Mouse (Mus musculus) adrenal gland, postnatal 14 days (tissue): Measurements from ENCODE around the gene Nfkbie. TPM values are rescaled to one million over a fixed set of nuclear protein-coding genes. Genes with fewer than 3 reads are reported as not detected.

Source experiments
- DNase-seq: peaks from one replicate; pipeline ENCODE4 v3.0.0; 2021; ENCODE audit warnings: mixed read lengths
- total RNA-seq: library from RNA; stranded (reverse); gene quantifications from 2 replicates; pipeline ENCODE4 v1.2.3, GENCODE M21; 2021

Nfkbie gene
- total RNA-seq, 1 experiment from 2014 or later: 3.6 TPM

- peak; percentile 60 for DNase-seq
These were observed 25.5 kb downstream of the Nfkbie start for GRCm38 (mm10) chr17:45580958-45581477.

GRCm38 (mm10) chr17:45581567-45581983 is 26.1 kb downstream of the Nfkbie start:
- peak; percentile 84 for DNase-seq

DNA sequence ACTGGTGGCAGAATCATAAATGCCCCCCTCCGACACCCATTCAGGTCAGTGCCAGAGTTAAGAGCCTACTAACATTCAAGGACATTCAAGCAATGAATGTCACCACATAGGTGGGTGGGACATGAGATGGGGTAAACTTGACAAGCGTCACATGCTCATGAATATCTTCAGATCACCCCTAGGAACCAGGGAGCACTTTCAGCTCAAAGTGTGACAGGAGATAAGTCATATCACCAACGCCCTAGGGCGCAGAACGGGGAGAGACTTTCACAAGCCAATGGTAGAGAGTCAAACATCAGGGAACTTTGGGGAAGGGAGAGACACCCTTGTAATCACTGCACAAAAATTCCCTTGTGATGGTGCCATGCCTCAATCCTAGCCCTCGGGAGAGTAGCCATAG is 26.7 kb downstream of the Nfkbie start:
- no peak for DNase-seq

DNA sequence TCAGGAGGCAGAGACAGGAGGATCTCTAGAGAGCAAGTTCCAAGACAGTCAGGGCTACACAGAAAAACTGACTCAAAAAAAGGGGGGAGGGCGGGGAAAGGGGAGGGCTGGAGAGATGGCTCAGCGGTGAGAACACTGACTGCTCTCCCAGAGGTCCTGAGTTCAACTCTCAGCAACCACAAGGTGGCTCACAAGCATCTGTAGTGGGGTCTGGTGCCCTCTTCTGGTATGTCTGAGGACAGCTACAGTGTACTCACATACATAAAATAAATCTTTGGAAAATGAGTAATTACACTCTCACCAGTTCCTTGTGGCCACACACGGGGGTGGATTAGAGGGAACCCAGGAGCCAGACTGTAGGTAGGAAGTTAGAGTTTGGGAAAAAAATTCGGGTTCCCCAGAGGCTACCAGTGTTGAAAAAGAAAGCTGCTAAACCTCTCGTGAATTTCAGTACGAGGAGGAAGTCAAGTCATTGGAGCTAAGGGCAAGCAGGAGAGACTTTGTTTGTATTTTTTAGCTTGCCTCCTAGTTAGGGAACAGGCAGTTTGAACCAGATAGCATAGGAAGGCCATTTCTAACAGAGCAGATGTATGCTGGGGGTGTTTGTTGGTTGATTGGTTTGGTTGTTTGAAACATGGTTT is 27.3 kb downstream of the Nfkbie start:
- no peak for DNase-seq

DNA sequence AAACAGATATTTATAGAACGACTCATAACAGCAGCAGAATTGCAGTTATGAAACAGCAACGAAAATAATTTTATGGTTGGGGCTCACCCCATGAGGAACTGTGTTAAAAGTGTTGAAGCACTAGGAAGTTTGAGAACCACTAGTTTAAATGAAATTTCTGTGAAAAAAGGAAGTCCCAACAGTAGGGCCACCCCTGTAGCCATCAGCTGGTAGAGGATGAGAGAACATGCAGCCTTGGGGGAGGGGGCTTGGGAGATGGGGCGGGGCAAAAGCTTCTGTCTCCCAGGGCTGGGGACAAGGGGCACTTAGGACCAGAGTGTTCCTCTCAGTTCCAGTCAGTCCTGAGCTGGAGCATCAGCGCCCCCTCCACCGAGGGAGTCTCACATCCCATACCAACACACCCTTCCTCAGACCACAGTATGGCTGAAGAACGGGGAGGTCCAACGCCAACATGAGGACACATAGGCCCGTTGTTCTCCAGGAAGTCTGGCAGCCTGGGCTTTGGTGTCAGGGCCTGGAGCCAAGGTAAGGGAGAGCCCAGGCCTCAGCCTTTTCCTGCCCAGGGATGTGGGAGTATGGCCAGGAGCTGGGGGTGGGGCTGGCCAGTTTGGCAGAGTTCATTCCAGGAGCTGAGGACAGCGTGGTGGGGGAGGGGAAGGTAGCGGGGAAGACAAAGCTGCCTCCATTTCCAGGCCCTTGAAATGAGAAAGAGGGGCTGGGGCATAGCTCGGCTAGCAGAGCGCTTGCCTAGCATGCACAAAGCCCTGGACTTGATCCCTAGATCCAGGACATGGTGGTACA is 28.8 kb downstream of the Nfkbie start:
- peak; percentile 92 for DNase-seq

DNA sequence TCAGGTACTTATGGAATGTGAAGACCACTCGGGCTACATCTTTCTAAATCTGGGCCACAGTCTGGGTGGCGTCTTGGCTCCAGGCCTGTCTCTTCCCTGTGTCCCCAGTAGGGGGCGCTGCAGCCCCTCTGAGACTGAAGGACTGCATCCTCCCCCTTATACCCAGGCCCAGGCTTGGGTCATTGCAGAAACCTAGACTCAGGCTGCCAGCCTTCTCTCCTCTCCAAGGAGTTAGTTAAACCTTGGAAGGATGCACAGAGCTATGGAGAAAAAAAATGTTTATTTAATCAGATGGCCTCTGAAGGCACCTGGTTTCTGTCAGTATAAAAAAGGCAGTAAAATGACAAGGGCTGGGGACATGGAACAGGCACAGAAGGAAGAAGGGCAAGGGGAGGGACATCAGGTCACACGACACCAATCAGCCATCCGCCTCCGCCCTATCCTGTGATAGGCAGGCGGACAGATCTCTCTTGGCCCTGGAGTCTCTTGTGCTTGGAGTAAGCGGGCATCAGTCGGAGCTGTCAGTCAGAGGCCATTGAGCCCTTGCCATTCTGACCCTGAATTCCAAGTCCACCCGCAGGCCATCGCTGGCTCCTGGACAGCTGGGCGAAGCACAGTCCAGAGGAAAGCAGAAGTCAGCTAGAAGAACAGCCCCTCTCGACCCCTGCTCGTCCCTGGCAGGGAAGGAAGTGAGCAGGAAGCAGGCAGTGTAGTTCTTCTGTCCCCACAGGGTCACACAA is 29.6 kb downstream of the Nfkbie start:
- DNase-seq: peak; percentile 92

DNA sequence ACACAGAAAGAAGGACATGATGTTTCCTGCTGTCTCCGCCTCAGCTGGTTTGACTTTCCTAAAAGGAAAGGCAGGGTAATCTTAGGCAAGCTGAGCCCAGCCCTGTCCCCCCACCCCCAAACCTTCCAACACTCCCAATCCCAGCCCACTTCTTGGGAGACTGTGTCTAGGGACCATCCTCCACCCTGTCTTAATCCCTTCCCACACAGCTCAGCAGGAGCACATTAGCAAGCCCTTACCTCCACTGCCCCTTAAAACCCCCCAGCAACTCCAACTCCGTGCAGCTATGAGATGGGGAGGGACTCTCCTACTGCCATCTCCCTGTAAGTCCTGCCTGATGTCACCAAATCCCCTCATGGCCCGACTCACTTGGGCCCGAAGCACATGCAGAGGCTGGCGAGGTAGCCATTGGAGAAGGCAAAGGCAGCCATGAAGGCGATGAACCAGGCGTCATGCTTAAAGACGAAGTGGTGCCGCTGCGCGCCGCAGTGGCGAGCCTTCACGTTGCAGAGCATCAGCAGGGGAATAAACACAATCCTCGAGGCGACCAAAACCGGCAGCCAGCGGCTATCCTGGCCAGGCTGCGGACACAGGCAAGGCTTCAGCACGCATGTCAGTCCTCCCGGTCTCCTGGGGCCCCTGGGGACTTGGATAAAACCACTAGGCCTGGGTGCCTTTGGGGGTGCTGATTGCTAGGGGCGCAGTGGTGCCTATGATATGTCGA is 30.4 kb downstream of the Nfkbie start:
- peak; percentile 26 for DNase-seq

GRCm38 (mm10) chr17:45586449-45586837 is 30.9 kb downstream of the Nfkbie start:
- peak; percentile 60 for DNase-seq

DNA sequence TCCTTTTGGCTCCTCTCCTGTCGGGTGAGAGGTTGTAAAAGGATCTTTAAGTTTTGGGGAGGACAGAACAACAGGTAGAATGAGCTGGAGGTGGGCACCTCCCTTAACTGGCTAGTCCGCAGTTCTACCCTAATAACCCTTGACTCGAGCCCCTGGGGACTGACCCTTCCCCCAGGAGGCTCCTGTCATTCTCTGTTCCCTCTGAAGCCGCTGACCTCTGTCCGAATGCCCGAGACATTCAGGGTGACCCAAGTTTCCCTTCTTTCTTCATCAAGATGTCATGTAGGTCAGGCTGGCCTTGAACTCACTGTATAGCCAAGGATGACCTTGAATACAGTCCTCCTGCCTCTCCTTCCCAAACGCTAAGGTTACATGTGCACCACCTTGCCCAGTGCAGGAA is 32.9 kb downstream of the Nfkbie start:
- no peak for DNase-seq

DNA sequence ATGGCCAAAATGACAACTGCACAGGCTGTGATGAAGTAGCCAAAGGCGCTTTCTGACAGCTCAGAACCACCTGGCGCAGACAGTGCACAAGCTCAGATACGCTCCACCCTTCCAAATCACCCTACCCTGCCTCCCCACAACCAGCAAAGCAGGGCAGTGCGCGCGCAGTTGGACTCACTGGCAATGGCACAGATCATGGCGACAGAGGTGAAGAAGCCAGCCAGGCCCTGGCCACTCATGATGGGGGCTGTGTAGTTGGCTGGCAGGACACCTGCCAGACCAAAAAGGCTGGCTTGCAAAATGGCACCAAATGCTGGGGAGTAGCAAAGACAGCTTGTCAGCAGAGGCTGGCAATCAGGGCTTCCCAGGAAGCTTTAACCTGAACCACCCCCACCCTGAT is 33.7 kb downstream of the Nfkbie start:
- peak; percentile 71 for DNase-seq

DNA sequence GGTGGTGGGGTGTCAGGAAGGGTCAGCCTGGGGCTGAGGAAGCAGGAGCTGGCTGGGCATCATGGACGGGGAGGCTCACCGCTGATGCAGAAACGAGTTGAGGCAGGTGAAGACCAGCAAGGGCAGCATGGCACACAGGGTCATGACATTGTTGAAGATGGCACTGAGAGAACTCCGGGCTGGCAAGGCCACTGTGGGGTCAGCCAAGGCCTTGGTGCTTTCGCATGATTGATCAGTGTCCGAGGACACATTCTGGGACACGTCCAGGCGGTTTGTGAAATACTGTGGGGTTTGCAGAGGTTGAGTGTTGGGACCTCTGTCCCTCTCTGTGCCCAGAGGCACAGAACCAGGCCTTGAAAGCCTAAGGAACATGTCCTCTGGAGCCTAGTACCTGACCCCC is 34.3 kb downstream of the Nfkbie start:
- DNase-seq: peak; percentile 90

GRCm38 (mm10) chr17:45590410-45590809 is 34.9 kb downstream of the Nfkbie start:
- DNase-seq: no peak

- peak; percentile 66 for DNase-seq
These were observed 36.5 kb downstream of the Nfkbie start for GRCm38 (mm10) chr17:45591701-45592605.

- peak; percentile 68 for DNase-seq
These were observed 37.3 kb downstream of the Nfkbie start for GRCm38 (mm10) chr17:45592606-45593431.

DNA sequence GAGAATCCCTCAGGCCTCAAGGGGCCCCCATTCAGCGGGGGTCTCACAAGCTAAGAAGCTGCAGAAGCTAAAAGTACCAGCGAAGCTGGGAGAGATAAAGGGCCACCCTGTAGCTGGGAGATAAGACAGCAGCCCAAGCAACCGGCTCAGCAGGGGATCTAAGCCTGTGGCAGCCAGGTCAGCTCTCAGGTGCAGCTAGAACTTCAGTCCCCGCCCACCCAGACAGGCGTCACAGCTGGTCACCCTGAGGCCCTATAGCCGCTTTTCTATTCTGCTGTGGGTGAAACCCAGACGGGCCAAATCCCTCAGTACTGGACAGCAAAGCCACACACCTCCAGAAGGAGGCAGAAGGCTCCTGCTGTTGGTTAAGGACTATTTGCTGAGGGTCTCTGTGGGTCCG is 38.0 kb downstream of the Nfkbie start:
- no peak for DNase-seq

- no peak for DNase-seq
These were observed 38.7 kb downstream of the Nfkbie start for GRCm38 (mm10) chr17:45594195-45594594.

DNA sequence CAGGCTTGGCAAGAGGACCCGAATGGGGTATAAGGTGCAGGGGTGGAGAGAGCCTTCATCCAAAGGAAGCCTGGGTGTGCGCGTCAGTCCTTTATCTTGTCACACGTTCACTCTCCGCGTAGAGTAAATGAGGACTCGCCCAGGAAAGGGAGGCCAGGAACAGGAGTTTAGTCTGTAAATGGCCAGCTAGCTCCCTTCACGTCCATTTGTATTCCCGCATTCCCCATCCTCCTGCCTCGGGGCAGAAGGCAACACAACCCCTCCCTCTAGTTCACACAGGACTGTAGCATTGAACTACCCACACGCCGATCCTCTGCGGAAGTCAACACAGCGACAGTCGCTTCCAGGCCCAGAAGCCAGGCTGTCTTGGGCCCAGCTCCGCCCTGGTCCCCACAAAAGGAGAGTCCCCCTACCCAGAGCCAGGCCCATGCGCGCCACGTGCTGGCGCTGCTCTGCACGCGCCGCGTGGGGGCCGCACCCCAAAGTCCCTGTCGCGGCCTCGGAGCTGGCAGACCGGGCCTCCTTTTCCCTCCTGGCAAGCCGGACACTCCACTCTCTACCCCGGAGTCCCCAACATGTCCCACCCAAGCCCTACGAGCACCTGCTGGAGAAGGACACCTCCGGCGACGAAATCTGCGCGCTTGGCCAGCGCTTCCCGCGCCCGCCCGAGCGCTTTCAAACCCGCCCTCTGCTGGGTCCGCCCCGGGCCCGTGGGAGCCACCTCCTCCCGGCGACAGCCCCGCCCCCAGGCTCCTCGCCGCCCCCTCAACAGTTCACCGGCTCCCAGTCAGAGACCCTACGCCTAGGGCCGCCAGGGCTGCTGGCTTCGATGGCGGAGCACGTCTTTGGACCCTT is 39.6 kb downstream of the Nfkbie start:
- peak; percentile 91 for DNase-seq

DNA sequence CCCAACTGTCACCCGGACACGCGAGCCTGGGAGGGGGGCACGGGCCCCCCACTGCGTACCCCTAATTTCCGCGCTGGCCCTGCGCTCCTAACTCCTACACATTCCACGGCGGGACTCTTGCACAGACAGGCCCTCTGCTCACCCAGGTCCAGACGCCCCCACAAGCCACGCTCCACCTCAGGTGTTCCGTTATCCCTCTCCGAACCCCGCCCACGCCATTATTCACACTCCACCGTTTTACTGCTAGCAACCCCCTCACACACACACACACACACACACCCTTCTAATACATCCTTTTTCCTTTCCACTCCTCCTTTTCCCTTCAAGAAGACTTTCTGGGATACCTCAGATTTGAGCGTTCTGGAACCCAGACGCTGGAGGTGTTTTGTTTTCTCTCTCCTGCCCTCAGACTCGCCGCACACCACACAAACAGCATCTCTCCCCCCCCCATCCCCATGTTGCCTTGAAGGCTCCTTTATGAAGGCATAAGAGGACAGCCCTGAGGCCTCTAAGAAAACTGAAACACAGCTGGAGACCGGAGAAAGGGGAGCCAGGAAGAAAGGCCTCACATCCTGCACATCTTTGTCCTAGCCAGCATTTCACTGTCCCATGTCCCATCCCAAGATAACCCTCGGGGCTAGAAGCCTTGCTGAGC is 40.4 kb downstream of the Nfkbie start:
- DNase-seq: no peak
